Mouse (Mus musculus): Measurements from ENCODE around the gene Derl2. TPM values are rescaled to one million over a fixed set of nuclear protein-coding genes. Genes with fewer than 3 reads are reported as not detected.

Derl2 gene
- polyA plus RNA-seq, 1 experiment from 2014 or later = 42.3 TPM

GRCm38 (mm10) chr11:70960786-70961554 lies 58.7 kb downstream of the Derl2 start:
- no peak overlapping the region for H3K4me3 ChIP-seq (ENCODE audit: low read depth, low read length)
- no peaks in the 10 kb centered on the region for H3K4me1 ChIP-seq (ENCODE audit: control insufficient read depth, insufficient read depth, low read length)
- ATAC-seq (ENCODE audit: insufficient read depth, low FRiP score, low TSS enrichment) (no peak), DNase-seq (ENCODE audit: low spot score) (no peak)
- WGBS = 94% methylated on average over 5 of the region's 5 CpGs
- H3K9ac ChIP-seq (ENCODE audit: low read length) = no peak overlapping the region
- no peaks in the 10 kb centered on the region for H3K9me3 ChIP-seq (ENCODE audit: control insufficient read depth, low read length)
- no peak overlapping the region for H3K27ac ChIP-seq (ENCODE audit: low read depth, low read length)
- peaks cover 20% of the 10 kb centered on the region for H3K36me3 ChIP-seq (ENCODE audit: control insufficient read depth, insufficient read depth, low read length)
- H3K4me2 ChIP-seq (ENCODE audit: low read depth) = no peak overlapping the region
- no peaks in the 10 kb centered on the region for H3K27me3 ChIP-seq (ENCODE audit: control insufficient read depth, insufficient read depth, low read length)

Other genes with a start within 250 kb of the Derl2 start
- gene Scimp, start 207.3 kb downstream of the Derl2 start, polyA plus RNA-seq (2014; fragmentation: Nextera tagmentation; extraction: Ambion mirVana) = 0.29 TPM in 1 of 2 replicates, not detected in the other
- 39.3 and 40.7 TPM in 2 replicates for gene Rabep1, start 175.1 kb downstream of the Derl2 start, polyA plus RNA-seq (2014; fragmentation: Nextera tagmentation; extraction: Ambion mirVana)
- gene Nup88, start 49.9 kb downstream of the Derl2 start, polyA plus RNA-seq (2014; fragmentation: Nextera tagmentation; extraction: Ambion mirVana) = 182 and 188 TPM in 2 replicates
- gene Rpain, start 49.6 kb downstream of the Derl2 start, polyA plus RNA-seq (2014; fragmentation: Nextera tagmentation; extraction: Ambion mirVana) = 68.6 and 75.9 TPM in 2 replicates
- gene C1qbp, start 36.8 kb downstream of the Derl2 start, polyA plus RNA-seq (2014; fragmentation: Nextera tagmentation; extraction: Ambion mirVana) = 247 and 255 TPM in 2 replicates
- gene Dhx33, start 15.4 kb downstream of the Derl2 start, polyA plus RNA-seq (2014; fragmentation: Nextera tagmentation; extraction: Ambion mirVana) = 21.8 and 22.2 TPM in 2 replicates
- gene Mis12, start 230 bp downstream of the Derl2 start, polyA plus RNA-seq (2014; fragmentation: Nextera tagmentation; extraction: Ambion mirVana) = 44.8 and 51.8 TPM in 2 replicates
- gene 6330403K07Rik, start 13.7 kb upstream of the Derl2 start, polyA plus RNA-seq (2014; fragmentation: Nextera tagmentation; extraction: Ambion mirVana) = 101 and 105 TPM in 2 replicates
- gene Nlrp1a, start 124.9 kb upstream of the Derl2 start, polyA plus RNA-seq (2014; fragmentation: Nextera tagmentation; extraction: Ambion mirVana) = not detected in 2 replicates
- gene Nlrp1b, start 210.9 kb upstream of the Derl2 start, polyA plus RNA-seq (2014; fragmentation: Nextera tagmentation; extraction: Ambion mirVana) = not detected in 2 replicates